Mouse (Mus musculus) heart, embryonic 12.5 days (tissue): ENCODE results near the gene Ksr2. TPM values are rescaled to one million over a fixed set of nuclear protein-coding genes. Genes with fewer than 3 reads are reported as not detected.

Experiments
- ATAC-seq: fragments of 200-750 bp; cut with Nextera tagmentation; 2 replicates; pipeline ENCODE4 v1.8.0; 2017; ENCODE audit warnings: moderate TSS enrichment, moderate library complexity; ENCODE audit not compliant: insufficient number of reproducible peaks, low FRiP score
- H3K27ac ChIP-seq: fragments of 300-500 bp; sonication (generic); 2 replicates; pipeline ENCODE4 v1.5.1; 2016; ENCODE audit warnings: mild to moderate bottlenecking, moderate library complexity; ENCODE audit not compliant: poor library complexity, severe bottlenecking
- H3K27me3 ChIP-seq: fragments of 300-500 bp; sonication (generic); replicated peaks from 2 replicates; pipeline ENCODE4 v1.6.1; 2016; ENCODE audit warnings: mild to moderate bottlenecking, moderate library complexity
- H3K36me3 ChIP-seq: fragments of 300-500 bp; sonication (generic); 2 replicates; pipeline ENCODE4 v1.6.1; 2016; ENCODE audit warnings: mild to moderate bottlenecking, moderate library complexity
- H3K4me1 ChIP-seq: fragments of 300-500 bp; sonication (generic); replicated peaks from 2 replicates; pipeline ENCODE4 v1.6.1; 2016; ENCODE audit warnings: mild to moderate bottlenecking
- H3K4me2 ChIP-seq: fragments of 300-500 bp; sonication (generic); 2 replicates; pipeline ENCODE4 v1.6.1; 2016; ENCODE audit warnings: mild to moderate bottlenecking, moderate library complexity
- H3K4me3 ChIP-seq: fragments of 300-500 bp; sonication (generic); 2 replicates; pipeline ENCODE4 v1.5.1; 2016; ENCODE audit warnings: mild to moderate bottlenecking
- H3K9ac ChIP-seq: fragments of 300-500 bp; sonication (generic); 2 replicates; pipeline ENCODE4 v1.6.1; 2016; ENCODE audit warnings: mild to moderate bottlenecking, moderate library complexity
- H3K9me3 ChIP-seq: fragments of 300-500 bp; sonication (generic); replicated peaks from 2 replicates; pipeline ENCODE4 v1.6.1; 2016; ENCODE audit warnings: mild to moderate bottlenecking, moderate library complexity
- WGBS: fragments of 180-500 bp; shearing (Covaris S2); methylation state at CpG from one replicate; pipeline ENCODE4 v1.1.7; 2016; 5-methylcytosine and 5-hydroxymethylcytosine counted together
- polyA plus RNA-seq: library from polyadenylated mRNA; unstranded; fragments of >200 nt; fragmentation: Nextera tagmentation; extraction: Ambion mirVana; gene quantifications from 2 replicates; pipeline ENCODE4 v1.2.1, GENCODE M21; 2016

The Ksr2 gene
- polyA plus RNA-seq, 1 experiment from 2014 or later: 0.15 TPM

DNA sequence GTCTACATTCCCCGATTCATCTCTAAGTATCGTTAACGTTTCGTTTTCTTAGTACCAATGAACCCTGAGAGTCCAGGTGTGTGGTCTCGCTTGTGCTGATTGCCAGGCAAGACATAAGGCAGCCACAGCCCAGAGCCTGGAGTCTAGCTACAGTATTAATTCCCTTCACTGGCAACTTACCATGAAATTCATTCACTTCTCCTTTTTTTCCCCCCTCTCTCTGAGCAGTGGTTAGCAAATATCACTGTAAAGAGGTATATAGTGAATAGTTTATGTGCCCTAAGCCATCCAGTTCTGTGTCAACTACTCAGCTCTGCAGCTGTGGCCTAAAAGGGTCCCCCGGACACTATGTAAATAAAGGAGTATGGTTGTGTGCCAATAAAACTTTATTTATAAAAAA is 71.6 kb downstream of the Ksr2 start:
- H3K9me3 ChIP-seq: no peaks in the 10 kb centered on the region
- 68% methylated on average over 6 of the region's 6 CpGs for WGBS
- no peaks in the 10 kb centered on the region for H3K27me3 ChIP-seq
- H3K27ac ChIP-seq: no peak overlapping the region
- no peaks in the 10 kb centered on the region for H3K4me1 ChIP-seq
- no peak overlapping the region for H3K4me2 ChIP-seq
- H3K36me3 ChIP-seq: no peaks in the 10 kb centered on the region
- no peak for ATAC-seq
- no peak overlapping the region for H3K4me3 ChIP-seq
- no peak overlapping the region for H3K9ac ChIP-seq

DNA sequence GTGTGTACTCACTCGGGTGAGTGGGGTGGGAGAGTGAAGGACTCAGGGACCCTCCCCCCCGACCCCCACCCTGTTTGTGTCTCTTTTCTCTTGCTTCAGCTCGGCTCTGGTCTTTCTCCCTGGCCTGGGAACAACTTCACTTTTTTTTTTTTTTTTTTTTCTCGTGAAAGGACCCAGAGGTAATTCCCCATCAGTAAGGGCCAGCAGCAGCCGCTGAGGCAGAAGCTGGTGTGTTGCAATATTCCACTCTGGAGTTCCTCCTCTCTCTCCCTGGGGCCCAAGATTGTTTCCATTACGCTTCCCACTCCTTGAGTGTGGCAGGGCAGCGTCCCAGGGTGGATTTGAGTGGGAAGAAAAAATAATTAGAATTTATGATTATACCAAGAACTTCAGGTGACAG is 72.3 kb downstream of the Ksr2 start:
- Histone ChIP-seq H3K27ac (no peak overlapping the region), H3K4me2 (no peak overlapping the region), H3K36me3 (no peaks in the 10 kb centered on the region), H3K27me3 (no peaks in the 10 kb centered on the region), H3K9ac (no peak overlapping the region), H3K4me3 (no peak overlapping the region), H3K9me3 (no peaks in the 10 kb centered on the region), H3K4me1 (no peaks in the 10 kb centered on the region)
- ATAC-seq: no peak
- 69% methylated on average over 7 of the region's 7 CpGs for WGBS

DNA sequence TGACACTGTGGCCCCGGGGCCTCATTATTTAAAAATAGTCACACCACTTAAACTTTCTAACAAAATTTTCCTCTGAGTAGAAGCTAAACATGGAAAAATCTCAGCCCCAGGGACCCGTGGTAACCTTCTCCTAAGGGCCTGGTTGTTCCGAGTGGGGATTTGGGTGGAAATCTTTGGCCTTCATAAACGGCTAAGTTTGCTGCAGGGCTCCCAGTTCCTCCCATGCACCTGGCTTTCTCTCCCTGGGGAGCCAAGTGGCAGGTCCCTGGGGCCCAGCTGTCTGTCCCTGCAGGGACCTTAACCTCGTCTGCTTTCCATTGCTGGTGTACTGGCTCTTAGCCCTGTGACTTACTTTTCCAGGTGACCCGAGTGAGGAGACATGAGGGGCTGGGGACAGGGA is 74.4 kb downstream of the Ksr2 start:
- WGBS: 72% methylated on average over 6 of the region's 6 CpGs
- Histone ChIP-seq H3K4me2 (no peak overlapping the region), H3K4me1 (peaks cover 6% of the 10 kb centered on the region), H3K27me3 (no peaks in the 10 kb centered on the region), H3K36me3 (no peaks in the 10 kb centered on the region), H3K9me3 (no peaks in the 10 kb centered on the region), H3K9ac (no peak overlapping the region), H3K27ac (no peak overlapping the region), H3K4me3 (no peak overlapping the region)
- no peak for ATAC-seq

DNA sequence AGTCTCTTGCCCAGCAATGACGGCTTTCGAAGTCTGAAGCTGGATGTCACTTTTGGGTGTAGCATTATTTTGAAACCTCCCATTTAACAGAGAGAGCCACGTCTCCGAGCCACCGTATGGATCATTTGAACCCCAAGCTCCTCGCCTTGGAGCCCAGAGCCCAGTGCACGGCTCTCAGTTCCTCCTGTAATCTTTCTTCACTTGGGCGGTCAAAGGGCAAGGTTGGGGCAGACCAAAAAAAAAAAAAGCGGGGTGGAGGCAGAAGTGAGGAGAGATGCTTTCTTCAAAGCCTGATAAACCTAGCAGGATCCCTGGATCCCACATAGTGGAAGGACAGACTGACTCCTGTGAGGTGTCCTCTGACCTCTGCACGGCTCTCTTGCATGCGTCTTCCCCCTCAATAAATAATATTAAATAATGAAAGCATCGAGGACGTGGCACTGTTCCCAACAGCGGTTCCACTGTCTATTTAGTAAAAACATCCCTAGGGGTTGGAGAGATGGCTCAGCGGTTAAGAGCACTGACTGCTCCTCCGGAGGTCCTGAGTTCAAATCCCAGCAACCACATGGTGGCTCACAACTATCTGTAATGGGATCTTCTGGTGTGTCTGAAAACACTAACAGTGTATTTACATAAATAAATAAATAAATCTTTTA is 75.0 kb downstream of the Ksr2 start:
- Histone ChIP-seq H3K27me3 (no peaks in the 10 kb centered on the region), H3K9ac (no peak overlapping the region), H3K9me3 (no peaks in the 10 kb centered on the region), H3K4me3 (no peak overlapping the region), H3K4me2 (no peak overlapping the region), H3K4me1 (peaks cover 11% of the 10 kb centered on the region), H3K36me3 (no peaks in the 10 kb centered on the region), H3K27ac (no peak overlapping the region)
- 81% methylated on average over 16 of the region's 16 CpGs for WGBS
- ATAC-seq: no peak

DNA sequence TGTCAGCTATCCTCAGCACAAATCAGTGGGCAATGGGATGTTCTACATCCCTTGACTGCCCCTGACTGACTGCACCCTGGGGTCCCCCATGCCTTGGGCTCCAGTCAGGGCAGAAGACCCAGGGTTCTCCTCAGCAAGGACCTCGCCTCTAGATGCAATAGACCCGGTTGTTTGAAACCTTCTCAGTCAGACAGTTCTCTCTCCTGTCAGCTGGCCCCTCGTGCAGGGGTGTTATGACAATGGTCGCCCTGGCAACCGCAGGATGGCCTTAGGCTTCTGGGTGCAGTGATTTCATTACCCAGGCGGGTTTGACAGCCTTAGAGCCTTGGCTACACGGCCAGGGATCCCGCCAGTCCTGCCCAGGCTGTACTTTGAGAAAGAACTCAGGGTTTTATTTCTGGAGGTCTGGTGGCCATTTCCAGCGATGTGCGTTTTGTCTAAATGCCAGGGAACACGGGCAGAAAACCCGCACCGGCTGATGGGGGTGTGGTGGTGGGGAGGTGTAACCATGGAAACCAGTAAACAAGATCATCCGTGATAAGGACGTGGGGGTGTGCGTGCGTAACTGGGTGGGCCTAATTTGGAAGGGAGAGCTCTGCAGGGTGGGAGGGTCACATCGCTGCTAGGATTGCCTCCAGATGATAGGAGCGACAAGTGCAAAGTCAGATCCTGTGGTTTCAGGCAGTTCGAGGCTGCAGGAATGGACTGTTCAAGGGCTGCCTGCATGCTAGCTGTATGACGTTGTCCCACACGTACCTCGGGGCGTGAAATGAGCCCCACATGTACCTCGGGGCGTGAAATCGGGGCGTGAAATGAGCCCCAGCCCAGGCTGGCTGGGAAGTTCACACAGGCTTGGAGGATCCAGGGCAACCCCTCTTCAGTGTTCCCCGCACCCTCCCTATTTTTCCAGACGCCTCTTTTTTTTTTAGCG is 79.4 kb downstream of the Ksr2 start:
- Histone ChIP-seq H3K36me3 (no peaks in the 10 kb centered on the region), H3K4me1 (peaks cover 11% of the 10 kb centered on the region), H3K4me3 (no peak overlapping the region), H3K9ac (peak overlapping the region; percentile 3; the same call in 1 of the 2 replicates), H3K4me2 (peak overlapping the region; percentile 52), H3K27me3 (no peaks in the 10 kb centered on the region), H3K9me3 (no peaks in the 10 kb centered on the region), H3K27ac (no peak overlapping the region)
- WGBS: 27% methylated on average over 31 of the region's 31 CpGs
- no peak for ATAC-seq

DNA sequence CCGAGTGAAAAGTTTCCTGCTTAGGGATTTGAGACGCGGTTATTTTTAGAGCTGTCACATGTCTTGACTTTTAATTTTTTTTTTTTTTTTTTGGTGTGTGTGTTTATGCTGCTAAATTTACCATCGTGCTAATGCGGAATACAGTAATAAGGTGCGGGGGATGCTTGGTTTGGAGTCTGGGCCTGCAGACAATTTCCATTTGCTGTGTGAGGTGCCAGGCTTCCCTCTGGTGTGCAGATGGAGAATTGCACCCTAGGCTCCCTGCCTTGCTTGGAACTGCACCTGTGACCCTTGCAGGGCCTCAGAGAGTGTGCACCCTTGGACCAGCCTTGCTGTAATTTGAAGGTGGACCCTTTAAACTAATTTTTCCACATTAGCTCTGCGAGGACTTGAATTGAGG is 80.1 kb downstream of the Ksr2 start:
- no peak overlapping the region for H3K27ac ChIP-seq
- H3K4me2 ChIP-seq: peak overlapping the region; percentile 52; the same call in 1 of the 2 replicates
- H3K9me3 ChIP-seq: no peaks in the 10 kb centered on the region
- no peak overlapping the region for H3K9ac ChIP-seq
- no peak overlapping the region for H3K4me3 ChIP-seq
- peaks cover 11% of the 10 kb centered on the region for H3K4me1 ChIP-seq
- H3K36me3 ChIP-seq: no peaks in the 10 kb centered on the region
- H3K27me3 ChIP-seq: no peaks in the 10 kb centered on the region
- 21% methylated on average over 7 of the region's 7 CpGs for WGBS
- no peak for ATAC-seq

DNA sequence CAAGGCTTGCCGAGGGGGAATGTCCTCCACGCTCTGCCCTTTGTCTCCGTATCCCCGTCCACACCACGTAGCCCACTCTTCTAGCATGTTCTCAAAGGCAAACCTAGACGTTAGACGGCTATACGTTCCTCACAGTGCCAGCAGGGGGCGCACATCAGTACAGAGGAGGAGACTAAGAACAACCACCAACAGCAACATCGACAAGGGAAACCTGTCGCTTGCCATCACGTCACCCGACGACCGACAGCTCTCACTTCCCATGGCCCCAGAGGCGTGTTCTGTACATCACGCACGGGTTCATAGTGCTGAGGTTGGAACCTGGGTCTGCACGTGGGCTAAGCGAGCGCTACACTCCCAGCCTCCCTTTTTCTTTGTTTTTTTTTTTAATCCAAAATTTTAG is 83.3 kb downstream of the Ksr2 start:
- ATAC-seq: no peak
- peaks cover 11% of the 10 kb centered on the region for H3K4me1 ChIP-seq
- no peaks in the 10 kb centered on the region for H3K9me3 ChIP-seq
- H3K4me2 ChIP-seq: no peak overlapping the region
- no peak overlapping the region for H3K27ac ChIP-seq
- no peaks in the 10 kb centered on the region for H3K36me3 ChIP-seq
- H3K4me3 ChIP-seq: no peak overlapping the region
- 55% methylated on average over 21 of the region's 21 CpGs for WGBS
- no peak overlapping the region for H3K9ac ChIP-seq
- H3K27me3 ChIP-seq: no peaks in the 10 kb centered on the region; the same call in 1 of the 2 replicates

DNA sequence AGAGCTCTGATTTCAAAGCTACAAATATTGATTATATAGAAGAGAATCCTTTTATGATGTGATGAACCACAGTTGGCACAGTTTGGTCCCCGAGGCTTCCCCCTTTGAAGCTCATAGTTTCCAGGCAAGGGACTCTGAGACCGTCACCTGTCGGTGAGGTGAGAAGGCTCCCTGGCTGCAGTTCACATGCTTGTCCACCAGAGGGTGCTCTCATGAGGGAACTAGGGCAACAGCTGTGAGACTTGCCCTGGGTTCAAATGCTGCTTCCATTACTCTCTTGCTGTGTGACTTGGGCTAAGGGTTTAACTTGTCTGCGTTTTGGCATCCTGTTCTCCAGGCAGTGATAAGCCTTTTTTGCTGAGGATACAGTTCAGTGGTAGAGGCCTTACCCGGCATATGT is 88.8 kb downstream of the Ksr2 start:
- Histone ChIP-seq H3K9me3 (no peaks in the 10 kb centered on the region), H3K27me3 (peaks cover 5% of the 10 kb centered on the region; the same call in 1 of the 2 replicates), H3K27ac (no peak overlapping the region), H3K9ac (no peak overlapping the region), H3K4me2 (no peak overlapping the region), H3K4me1 (no peaks in the 10 kb centered on the region), H3K36me3 (no peaks in the 10 kb centered on the region), H3K4me3 (no peak overlapping the region)
- 83% methylated on average over 5 of the region's 5 CpGs for WGBS
- ATAC-seq: no peak

DNA sequence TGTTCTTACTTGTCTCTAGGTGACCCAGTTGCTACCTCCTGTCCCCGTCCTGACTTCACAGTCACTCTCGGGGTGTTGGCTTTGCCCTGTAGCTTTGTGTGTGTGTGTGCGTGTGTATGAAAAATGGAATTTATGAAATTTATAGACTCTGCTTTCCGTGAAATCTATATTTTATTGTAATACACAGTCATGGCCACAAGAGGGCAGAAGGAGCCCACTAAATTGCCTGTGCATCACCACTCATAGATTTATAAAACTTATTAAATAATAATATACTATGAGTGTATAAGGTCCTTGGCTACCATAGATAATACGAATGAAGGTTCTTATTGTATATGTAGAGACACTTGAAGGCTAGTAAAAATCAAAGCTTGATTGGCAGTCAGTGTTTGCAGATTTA is 90.6 kb downstream of the Ksr2 start:
- H3K9me3 ChIP-seq: no peaks in the 10 kb centered on the region
- no peak overlapping the region for H3K9ac ChIP-seq
- no peaks in the 10 kb centered on the region for H3K36me3 ChIP-seq
- no peak overlapping the region for H3K4me2 ChIP-seq
- H3K4me1 ChIP-seq: no peaks in the 10 kb centered on the region
- ATAC-seq: no peak
- H3K4me3 ChIP-seq: no peak overlapping the region
- H3K27me3 ChIP-seq: peaks cover 5% of the 10 kb centered on the region; the same call in 1 of the 2 replicates
- 80% methylated on average over 5 of the region's 5 CpGs for WGBS
- H3K27ac ChIP-seq: no peak overlapping the region

DNA sequence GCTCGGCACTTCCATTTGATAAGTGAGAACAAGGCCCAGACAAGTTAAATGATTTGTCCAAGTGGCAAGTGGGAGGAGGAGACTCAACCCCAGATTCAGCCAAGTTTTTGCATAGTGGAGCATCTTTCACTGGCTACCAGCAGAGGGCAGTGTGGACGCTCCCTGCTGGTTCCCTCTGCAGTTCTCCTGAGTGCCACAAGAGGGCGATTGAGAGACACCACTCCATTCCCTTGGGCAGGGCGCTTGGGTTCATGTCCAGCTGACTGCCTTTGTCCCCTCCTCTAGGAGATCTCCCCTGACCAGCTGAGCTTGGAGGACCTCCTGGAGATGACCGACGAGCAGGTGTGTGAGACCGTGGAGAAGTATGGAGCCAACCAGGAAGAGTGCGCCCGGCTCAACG is 91.4 kb downstream of the Ksr2 start:
- Histone ChIP-seq H3K4me2 (no peak overlapping the region), H3K36me3 (no peaks in the 10 kb centered on the region), H3K9me3 (no peaks in the 10 kb centered on the region), H3K27me3 (peaks cover 5% of the 10 kb centered on the region; the same call in 1 of the 2 replicates), H3K27ac (no peak overlapping the region), H3K4me1 (0 out of 2 replicates have a peak, but pooled peaks cover 5% of the 10 kb centered on the region), H3K4me3 (no peak overlapping the region), H3K9ac (no peak overlapping the region)
- no peak for ATAC-seq
- WGBS: 65% methylated on average over 10 of the region's 10 CpGs

DNA sequence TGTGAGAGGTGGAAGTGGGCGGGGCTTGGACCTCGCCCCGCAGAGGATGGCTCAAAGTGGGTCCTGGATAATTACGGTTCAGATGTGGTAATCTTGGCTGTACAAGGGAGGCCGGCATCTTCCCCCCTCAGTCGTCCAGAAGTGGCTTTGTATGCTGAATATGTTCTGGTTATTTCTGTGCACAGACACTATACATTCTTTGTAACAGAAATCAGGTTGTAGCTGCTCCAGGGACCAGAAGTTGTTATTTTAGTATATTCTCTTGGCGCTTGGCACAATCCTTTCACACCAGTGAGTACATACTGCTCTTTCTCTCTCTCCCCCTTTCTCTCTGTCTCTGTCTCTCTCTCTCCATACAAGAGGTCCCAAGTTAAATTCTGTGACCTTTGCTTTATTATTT is 92.0 kb downstream of the Ksr2 start:
- Histone ChIP-seq H3K4me2 (no peak overlapping the region), H3K27ac (no peak overlapping the region), H3K36me3 (no peaks in the 10 kb centered on the region), H3K4me3 (no peak overlapping the region), H3K27me3 (peaks cover 5% of the 10 kb centered on the region; the same call in 1 of the 2 replicates), H3K4me1 (0 out of 2 replicates have a peak, but pooled peaks cover 5% of the 10 kb centered on the region), H3K9me3 (no peaks in the 10 kb centered on the region), H3K9ac (no peak overlapping the region)
- no peak for ATAC-seq
- 71% methylated on average over 7 of the region's 7 CpGs for WGBS
